Comparison of ENCODE assay signal across 9 mouse cellular contexts in the genomic region with DNA sequence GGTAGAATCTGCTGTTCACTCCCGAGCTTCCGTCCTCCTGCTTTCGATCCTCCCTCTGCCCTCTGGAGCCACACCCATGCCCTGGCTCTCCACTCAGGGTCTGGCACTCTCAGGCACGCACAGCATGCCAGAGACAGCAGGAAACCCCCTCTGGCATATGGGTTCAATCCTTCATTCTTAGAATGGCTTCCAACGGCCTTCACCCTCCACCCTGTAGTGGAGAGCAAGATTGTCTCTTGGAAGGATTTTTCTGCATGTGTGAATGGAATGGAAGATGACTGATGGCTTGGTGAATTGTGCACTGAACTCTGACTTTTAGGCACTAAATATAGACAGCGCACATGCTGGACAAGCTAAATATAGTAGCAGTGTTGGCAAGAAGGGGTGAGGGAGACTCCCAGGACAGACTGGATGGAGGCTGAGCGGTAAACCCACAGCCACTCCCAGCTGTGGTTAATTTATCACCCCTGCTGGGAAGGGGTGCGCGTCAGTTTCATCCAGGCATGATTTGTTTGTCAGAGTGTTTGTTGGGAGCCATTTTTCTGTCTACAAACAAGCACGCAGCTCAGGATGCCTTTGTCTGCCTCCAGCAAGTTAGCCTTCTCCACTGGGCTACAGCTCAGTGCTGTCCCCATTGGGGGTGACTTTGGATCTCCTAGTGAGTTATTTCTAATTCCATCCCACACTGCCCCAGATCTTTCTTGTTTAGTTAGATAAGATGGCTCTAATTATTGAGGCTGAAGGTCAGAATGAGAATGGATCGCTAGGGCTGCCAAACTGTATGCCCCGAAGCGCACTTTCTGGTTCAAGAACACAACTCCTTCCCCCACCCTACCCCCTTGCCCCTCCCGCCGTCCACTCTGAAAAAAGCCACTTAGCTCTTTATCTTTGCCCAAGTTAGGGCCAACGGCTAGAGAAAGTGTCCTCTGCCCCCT. TPM values are rescaled to one million over a fixed set of nuclear protein-coding genes. Genes with fewer than 3 reads are reported as not detected.
DNase-seq lines count a peak whose midpoint lies in the region; ATAC-seq and TF ChIP-seq lines count a peak whose summit lies in the region.
"Had no signal": no experiment of that assay in that cellular context is flagged by ENCODE, and none has a peak within 500 bp of the region (broad histone marks: within the 10 kb centered on the region; RNA-seq: fewer than 3 reads in every experiment).

No protein-coding gene starts in this region.

- H3K9ac ChIP-seq in hindbrain, embryonic 16.5 days (ENCODE audit: low read depth, low read length): no peak overlapping the region
- H3K9ac ChIP-seq in liver, postnatal 0 days (replicated peaks): no peak overlapping the region

- H3K27ac ChIP-seq in hindbrain, embryonic 16.5 days (ENCODE audit: low read depth, low read length): peak overlapping the region; percentile 59
- H3K27ac ChIP-seq in liver, postnatal 0 days (ENCODE audit: low read depth): no peak overlapping the region

- no peaks in the 10 kb centered on the region for H3K36me3 ChIP-seq in hindbrain, embryonic 16.5 days (ENCODE audit: control insufficient read depth, insufficient read depth, low read length)
- no peaks in the 10 kb centered on the region for H3K36me3 ChIP-seq in liver, postnatal 0 days (replicated peaks; ENCODE audit: insufficient read depth, low read length)

- TF ChIP-seq CTCF in liver, postnatal 0 days (IDR thresholded peaks at IDR 0.05; ENCODE audit: low read depth): no peak

- H3K9me3 ChIP-seq in hindbrain, embryonic 16.5 days (ENCODE audit: control insufficient read depth, low read length): no peaks in the 10 kb centered on the region
- H3K9me3 ChIP-seq in liver, postnatal 0 days (ENCODE audit: low read length): no peaks in the 10 kb centered on the region

- H3K4me1 ChIP-seq in hindbrain, embryonic 16.5 days (ENCODE audit: control insufficient read depth, insufficient read depth, low read depth, low read length): peaks cover 18% of the 10 kb centered on the region
- H3K4me1 ChIP-seq in liver, postnatal 0 days (ENCODE audit: insufficient read depth): peaks cover 6% of the 10 kb centered on the region; the same call in 1 of the 2 replicates

- intact Hi-C loops in left cerebral cortex, postnatal 4 days (cut with DNase I): loop anchor here (5.0 kb wide), 2 partner anchors 439 to 579 kb away; a partner anchor contains a TSS

- DNase-seq in left cerebral cortex, postnatal 4 days: peak; percentile 37
- no peak for DNase-seq in left cerebral cortex, adult 9 months (ENCODE audit: low spot score in 2 of 2)
- DNase-seq in gastrocnemius, adult 8-10 months (ENCODE audit: low spot score in 2 of 2): peak; percentile 15 to 47
- DNase-seq in frontal cortex, postnatal 14 days (ENCODE audit: low spot score in 2 of 2): no peak
- no peak for DNase-seq in liver, postnatal 0 days

- no peak for TF ChIP-seq EP300 in liver, postnatal 0 days (IDR thresholded peaks at IDR 0.05; ENCODE audit: low read depth)

- no peak overlapping the region for H3K4me2 ChIP-seq in hindbrain, embryonic 16.5 days (ENCODE audit: low read length)
- no peak overlapping the region for H3K4me2 ChIP-seq in liver, postnatal 0 days (ENCODE audit: low read depth, low read length)

- ATAC-seq in hindbrain, embryonic 16.5 days: no peak
- peak; percentile 29; the same call in 1 of the 2 replicates for ATAC-seq in megakaryocyte-erythroid progenitor cell, adult 5-6 weeks (replicated peaks; ENCODE audit: low FRiP score, low TSS enrichment, poor library complexity, severe bottlenecking)
- no peak for ATAC-seq in granulocyte monocyte progenitor cell, adult 5-6 weeks (replicated peaks; ENCODE audit: poor library complexity, severe bottlenecking)
- no peak for ATAC-seq in liver, postnatal 0 days

- H3K4me3 ChIP-seq in hindbrain, embryonic 16.5 days (ENCODE audit: low read length): no peak overlapping the region
- no peak overlapping the region for H3K4me3 ChIP-seq in liver, postnatal 0 days (ENCODE audit: low read depth, low read length)

- no peaks in the 10 kb centered on the region for H3K27me3 ChIP-seq in hindbrain, embryonic 16.5 days (replicated peaks; ENCODE audit: control insufficient read depth, insufficient read depth, low read length)
- no peaks in the 10 kb centered on the region for H3K27me3 ChIP-seq in liver, postnatal 0 days (ENCODE audit: insufficient read depth, low read length)

- WGBS in hindbrain, embryonic 16.5 days: 47% methylated on average over 16 of the region's 16 CpGs
- 56% methylated on average over 16 of the region's 16 CpGs for WGBS in liver, postnatal 0 days (ENCODE audit: insufficient replicate concordance)

RNA-seq across cellular contexts. Expression of a gene that starts 38.8 kb away (rescaled TPM):
- not detected for total RNA-seq in left cerebral cortex, postnatal 4 days (2021)
- not detected for total RNA-seq in gastrocnemius, adult 8-10 months (2022)
- polyA plus RNA-seq in hindbrain, embryonic 16.5 days (2015; fragmentation: Nextera tagmentation; extraction: Ambion mirVana): not detected in 2 replicates
- total RNA-seq in megakaryocyte-erythroid progenitor cell, adult 5-6 weeks (2014; fragmentation: Nextera tagmentation): 25.0 TPM in 1 of 2 replicates, not detected in the other
- total RNA-seq in megakaryocyte-erythroid progenitor cell, adult 5-6 weeks (2017): 26.7 TPM in 1 of 2 replicates, not detected in the other
- not detected in 2 replicates for total RNA-seq in granulocyte monocyte progenitor cell, adult 5-6 weeks (2014; fragmentation: Nextera tagmentation)
- not detected in 2 replicates for total RNA-seq in granulocyte monocyte progenitor cell, adult 5-6 weeks (2017)
- polyA plus RNA-seq in liver, postnatal 0 days (2015; fragmentation: Nextera tagmentation; extraction: Ambion mirVana): 0.67 and 0.83 TPM in 2 replicates
- total RNA-seq: ES-E14 had no signal

Comparison
In these comparisons a context has a peak if more than half of its experiments do, and no peak if none do; other contexts are left out.
1. DNase-seq: peak in left cerebral cortex, postnatal 4 days (single experiment) and gastrocnemius, adult 8-10 months (2 of 2); none in left cerebral cortex, adult 9 months (0 of 2), frontal cortex, postnatal 14 days (0 of 2) and liver, postnatal 0 days (single experiment).